Mouse (Mus musculus): Measurements from ENCODE around the gene Mpdz.

DNA sequence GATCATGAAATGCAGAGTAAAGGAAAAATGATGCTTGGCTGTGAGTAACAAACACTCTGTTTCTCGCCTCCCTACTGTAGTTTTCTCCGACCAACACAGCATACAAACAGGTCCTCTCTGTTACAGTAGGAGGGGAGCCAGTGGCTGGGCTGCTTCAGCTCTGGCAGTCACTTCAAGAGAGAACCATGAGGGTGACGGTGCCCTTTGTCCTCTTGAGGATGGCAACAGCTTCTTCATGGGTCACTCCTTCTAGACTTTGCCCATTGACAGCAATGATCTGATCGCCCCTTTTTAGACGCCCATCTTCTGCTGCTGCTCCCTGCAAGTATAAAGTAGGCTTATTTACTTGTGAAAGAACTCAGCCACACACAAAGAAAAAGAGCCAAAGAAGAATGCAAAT lies 163.2 kb downstream of the Mpdz start:
- TF ChIP-seq CTCF (IDR thresholded peaks at IDR 0.05; ENCODE audit: low read depth, low read length) (no peak), TAL1 (conservative IDR thresholded peaks at IDR 0.05; ENCODE audit: low read depth, low read length) (no peak)

Measured in G1E (cell line).